ENCODE assay signal across 22 mouse cellular contexts in the genomic region with DNA sequence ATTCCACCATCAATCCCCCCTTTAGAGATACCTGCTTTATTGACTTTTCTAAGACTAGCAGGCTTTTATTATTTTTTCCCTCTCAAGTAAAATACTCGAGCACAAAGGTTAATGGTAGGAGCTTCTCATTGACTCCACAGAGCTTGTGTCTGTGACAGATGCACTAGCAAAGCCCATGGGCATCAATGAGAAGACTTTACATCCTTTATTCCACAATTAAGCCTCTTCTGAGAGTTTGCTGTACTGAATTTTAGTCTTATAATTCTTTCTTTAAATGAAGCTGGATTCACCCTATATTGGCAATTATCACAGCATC.
DNase-seq lines count a peak whose midpoint lies in the region; ATAC-seq lines count a peak whose summit lies in the region.
"Had no signal": no experiment of that assay in that cellular context is flagged by ENCODE, and none has a peak within 500 bp of the region (broad histone marks: within the 10 kb centered on the region; RNA-seq: fewer than 3 reads in every experiment).

No protein-coding gene starts in this region.

- no peaks in the 10 kb centered on the region for H3K27me3 ChIP-seq in forebrain, embryonic 10.5 days (ENCODE audit: poor library complexity, severe bottlenecking)
- H3K27me3 ChIP-seq in forebrain, embryonic 16.5 days (replicated peaks; ENCODE audit: control insufficient read depth, insufficient read depth, low read length): no peaks in the 10 kb centered on the region
- H3K27me3 ChIP-seq in hindbrain, embryonic 13.5 days: no peaks in the 10 kb centered on the region
- no peaks in the 10 kb centered on the region for H3K27me3 ChIP-seq in hindbrain, embryonic 14.5 days (ENCODE audit: control insufficient read depth, insufficient read depth, low read length)
- H3K27me3 ChIP-seq in neural tube, embryonic 12.5 days (replicated peaks): no peaks in the 10 kb centered on the region
- no peaks in the 10 kb centered on the region for H3K27me3 ChIP-seq in neural tube, embryonic 15.5 days (replicated peaks)
- H3K27me3 ChIP-seq: embryonic facial prominence, embryonic 12.5 days; intestine, embryonic 15.5 days had no signal

- H3K27ac ChIP-seq in forebrain, embryonic 10.5 days: peak overlapping the region; percentile 54; the same call in 1 of the 2 replicates
- no peak overlapping the region for H3K27ac ChIP-seq in forebrain, embryonic 16.5 days (ENCODE audit: low read length)
- H3K27ac ChIP-seq in hindbrain, embryonic 13.5 days: no peak overlapping the region
- no peak overlapping the region for H3K27ac ChIP-seq in hindbrain, embryonic 14.5 days
- no peak overlapping the region for H3K27ac ChIP-seq in neural tube, embryonic 12.5 days
- no peak overlapping the region for H3K27ac ChIP-seq in neural tube, embryonic 15.5 days (replicated peaks)
- H3K27ac ChIP-seq: embryonic facial prominence, embryonic 12.5 days; heart, embryonic 10.5 days; intestine, embryonic 15.5 days had no signal

- no peak for DNase-seq in forebrain, embryonic 10.5 days (ENCODE audit: extremely low spot score, low spot score)
- no peak for DNase-seq in hindbrain, embryonic 14.5 days (ENCODE audit: low spot score)
- DNase-seq in heart, adult 9 months (ENCODE audit: low spot score in 2 of 2): no peak
- DNase-seq: adrenal gland, adult 8-10 months; adrenal gland, postnatal 36 days; B cell, adult 2 months; cerebellum, adult 8-10 months; cerebellum, postnatal 14 days; gastrocnemius, postnatal 36 days; heart, adult 11 months; heart, postnatal 10 days; heart, postnatal 4 days; kidney, adult 18-20 months had no signal

- H3K9me3 ChIP-seq in forebrain, embryonic 10.5 days: no peaks in the 10 kb centered on the region
- H3K9me3 ChIP-seq in forebrain, embryonic 16.5 days (ENCODE audit: control insufficient read depth, low read length): no peaks in the 10 kb centered on the region
- no peaks in the 10 kb centered on the region for H3K9me3 ChIP-seq in hindbrain, embryonic 13.5 days
- no peaks in the 10 kb centered on the region for H3K9me3 ChIP-seq in hindbrain, embryonic 14.5 days (ENCODE audit: control insufficient read depth, low read length)
- H3K9me3 ChIP-seq in neural tube, embryonic 12.5 days: no peaks in the 10 kb centered on the region
- no peaks in the 10 kb centered on the region for H3K9me3 ChIP-seq in neural tube, embryonic 15.5 days (replicated peaks)
- H3K9me3 ChIP-seq: embryonic facial prominence, embryonic 12.5 days; G1E; heart, embryonic 10.5 days; intestine, embryonic 15.5 days had no signal

- WGBS in forebrain, embryonic 10.5 days: 29% methylated on average over 1 of the region's 1 CpGs
- WGBS in forebrain, embryonic 16.5 days: 0% methylated on average over 1 of the region's 1 CpGs
- WGBS in hindbrain, embryonic 13.5 days: 5% methylated on average over 1 of the region's 1 CpGs
- WGBS in hindbrain, embryonic 14.5 days: 0% methylated on average over 1 of the region's 1 CpGs
- WGBS in neural tube, embryonic 12.5 days: 6% methylated on average over 1 of the region's 1 CpGs
- 7% methylated on average over 1 of the region's 1 CpGs for WGBS in neural tube, embryonic 15.5 days

- no peak overlapping the region for H3K4me3 ChIP-seq in forebrain, embryonic 10.5 days
- no peak overlapping the region for H3K4me3 ChIP-seq in forebrain, embryonic 16.5 days (replicated peaks; ENCODE audit: low read length)
- no peak overlapping the region for H3K4me3 ChIP-seq in hindbrain, embryonic 13.5 days
- no peak overlapping the region for H3K4me3 ChIP-seq in hindbrain, embryonic 14.5 days (replicated peaks; ENCODE audit: low read length)
- H3K4me3 ChIP-seq in neural tube, embryonic 12.5 days: no peak overlapping the region
- H3K4me3 ChIP-seq in neural tube, embryonic 15.5 days (replicated peaks): no peak overlapping the region
- H3K4me3 ChIP-seq: embryonic facial prominence, embryonic 12.5 days; heart, embryonic 10.5 days; intestine, embryonic 15.5 days had no signal

- ATAC-seq in forebrain, embryonic 16.5 days: no peak
- peak; percentile 22; the same call in 1 of the 2 replicates for ATAC-seq in hindbrain, embryonic 13.5 days (ENCODE audit: low FRiP score)
- ATAC-seq in hindbrain, embryonic 14.5 days (ENCODE audit: low FRiP score): no peak
- no peak for ATAC-seq in neural tube, embryonic 12.5 days (ENCODE audit: low FRiP score, low read depth)
- no peak; the same call in 1 of the 2 replicates for ATAC-seq in neural tube, embryonic 15.5 days (ENCODE audit: low FRiP score)
- ATAC-seq: CD4-positive, CD25-positive, alpha-beta regulatory T cell, adult 4 months; intestine, embryonic 15.5 days had no signal

- no peak overlapping the region for H3K4me2 ChIP-seq in forebrain, embryonic 16.5 days (ENCODE audit: low read length)
- H3K4me2 ChIP-seq in hindbrain, embryonic 13.5 days: no peak overlapping the region
- no peak overlapping the region for H3K4me2 ChIP-seq in hindbrain, embryonic 14.5 days (replicated peaks)
- H3K4me2 ChIP-seq in neural tube, embryonic 12.5 days (replicated peaks): peak overlapping the region; percentile 23; the same call in 1 of the 2 replicates
- H3K4me2 ChIP-seq in neural tube, embryonic 15.5 days: no peak overlapping the region
- H3K4me2 ChIP-seq: embryonic facial prominence, embryonic 12.5 days; intestine, embryonic 15.5 days had no signal

- no peaks in the 10 kb centered on the region for H3K36me3 ChIP-seq in forebrain, embryonic 10.5 days (replicated peaks)
- no peaks in the 10 kb centered on the region for H3K36me3 ChIP-seq in forebrain, embryonic 16.5 days (ENCODE audit: control insufficient read depth, insufficient read depth)
- no peaks in the 10 kb centered on the region for H3K36me3 ChIP-seq in hindbrain, embryonic 13.5 days
- H3K36me3 ChIP-seq in hindbrain, embryonic 14.5 days (replicated peaks; ENCODE audit: control insufficient read depth, insufficient read depth): no peaks in the 10 kb centered on the region
- no peaks in the 10 kb centered on the region for H3K36me3 ChIP-seq in neural tube, embryonic 12.5 days
- H3K36me3 ChIP-seq in neural tube, embryonic 15.5 days: no peaks in the 10 kb centered on the region
- H3K36me3 ChIP-seq: embryonic facial prominence, embryonic 12.5 days; G1E; heart, embryonic 10.5 days; intestine, embryonic 15.5 days had no signal

- peaks cover 19% of the 10 kb centered on the region for H3K4me1 ChIP-seq in forebrain, embryonic 10.5 days
- 0 out of 2 replicates have a peak, but pooled peaks cover 5% of the 10 kb centered on the region for H3K4me1 ChIP-seq in forebrain, embryonic 16.5 days (replicated peaks; ENCODE audit: control insufficient read depth, insufficient read depth, low read length)
- peaks cover 10% of the 10 kb centered on the region for H3K4me1 ChIP-seq in hindbrain, embryonic 13.5 days (replicated peaks)
- peaks cover 10% of the 10 kb centered on the region for H3K4me1 ChIP-seq in hindbrain, embryonic 14.5 days (replicated peaks; ENCODE audit: control insufficient read depth, insufficient read depth, low read length)
- H3K4me1 ChIP-seq in neural tube, embryonic 12.5 days: peaks cover 12% of the 10 kb centered on the region
- H3K4me1 ChIP-seq in neural tube, embryonic 15.5 days: peaks cover 7% of the 10 kb centered on the region
- H3K4me1 ChIP-seq: embryonic facial prominence, embryonic 12.5 days; heart, embryonic 10.5 days; intestine, embryonic 15.5 days had no signal

- H3K9ac ChIP-seq in forebrain, embryonic 16.5 days (replicated peaks; ENCODE audit: low read depth, low read length): no peak overlapping the region
- H3K9ac ChIP-seq in hindbrain, embryonic 13.5 days: no peak overlapping the region
- H3K9ac ChIP-seq in hindbrain, embryonic 14.5 days: no peak overlapping the region
- H3K9ac ChIP-seq in neural tube, embryonic 12.5 days: no peak overlapping the region
- H3K9ac ChIP-seq in neural tube, embryonic 15.5 days (replicated peaks): no peak overlapping the region
- H3K9ac ChIP-seq: embryonic facial prominence, embryonic 12.5 days; intestine, embryonic 15.5 days had no signal
